Mouse (Mus musculus) hindbrain, embryonic 11.5 days (tissue): ENCODE measurements around the gene Defb25. TPM values are rescaled to one million over a fixed set of nuclear protein-coding genes. Genes with fewer than 3 reads are reported as not detected.

Experiments
- polyA plus RNA-seq: library from polyadenylated mRNA; unstranded; fragments of >200 nt; fragmentation: Nextera tagmentation; extraction: Ambion mirVana; gene quantifications from 2 replicates; pipeline ENCODE4 v1.2.1, GENCODE M21; 2014

Gene Defb25
- polyA plus RNA-seq, 1 experiment from 2014 or later: not detected

Other genes with a start within 250 kb of the Defb25 start
- gene Nrsn2, start 246.4 kb downstream of the Defb25 start, polyA plus RNA-seq: 8.2 and 8.5 TPM in 2 replicates
- 18.6 and 20.7 TPM in 2 replicates for gene Sox12, start 225.0 kb downstream of the Defb25 start, polyA plus RNA-seq
- gene Zcchc3, start 208.0 kb downstream of the Defb25 start, polyA plus RNA-seq: 42.9 and 45.9 TPM in 2 replicates
- 2.9 and 3.8 TPM in 2 replicates for gene 6820408C15Rik, start 207.5 kb downstream of the Defb25 start, polyA plus RNA-seq
- gene Defb23, start 158.4 kb downstream of the Defb25 start, polyA plus RNA-seq: not detected in 2 replicates
- gene Defb20, start 146.0 kb downstream of the Defb25 start, polyA plus RNA-seq: not detected in 2 replicates
- gene Defb22, start 132.9 kb downstream of the Defb25 start, polyA plus RNA-seq: not detected in 2 replicates
- not detected in 2 replicates for gene Defb26, start 111.4 kb downstream of the Defb25 start, polyA plus RNA-seq
- gene Defb28, start 104.8 kb downstream of the Defb25 start, polyA plus RNA-seq: not detected in 2 replicates
- gene Defb29, start 83.0 kb downstream of the Defb25 start, polyA plus RNA-seq: not detected in 2 replicates
- gene Gm17416, start 53.7 kb downstream of the Defb25 start, polyA plus RNA-seq: not detected in 2 replicates
- gene Defb21, start 50.3 kb downstream of the Defb25 start, polyA plus RNA-seq: not detected in 2 replicates
- gene Defb19, start 42.7 kb downstream of the Defb25 start, polyA plus RNA-seq: not detected in 2 replicates
- not detected in 2 replicates for gene Defb45, start 23.7 kb downstream of the Defb25 start, polyA plus RNA-seq
- not detected in 2 replicates for gene Defb36, start 18.7 kb downstream of the Defb25 start, polyA plus RNA-seq
- 0.29 and 0.62 TPM in 2 replicates for gene Rem1, start 3.9 kb upstream of the Defb25 start, polyA plus RNA-seq
- gene H13, start 46.4 kb upstream of the Defb25 start, polyA plus RNA-seq: 124 and 138 TPM in 2 replicates
- gene Mcts2, start 64.0 kb upstream of the Defb25 start, polyA plus RNA-seq: 43.9 and 48.5 TPM in 2 replicates
- gene Id1, start 113.2 kb upstream of the Defb25 start, polyA plus RNA-seq: 166 and 168 TPM in 2 replicates
- gene Cox4i2, start 131.1 kb upstream of the Defb25 start, polyA plus RNA-seq: 4.1 and 4.4 TPM in 2 replicates
- 129 and 134 TPM in 2 replicates for gene Bcl2l1, start 208.7 kb upstream of the Defb25 start, polyA plus RNA-seq
- gene Tpx2, start 224.9 kb upstream of the Defb25 start, polyA plus RNA-seq: 139 and 140 TPM in 2 replicates